Mouse (Mus musculus) embryonic facial prominence, embryonic 11.5 days (tissue): ENCODE data around the gene Pira2. TPM values are rescaled to one million over a fixed set of nuclear protein-coding genes. Genes with fewer than 3 reads are reported as not detected.
"Not testable (repeated sequence)": the region's sequence is repeated elsewhere in the genome, so short reads cannot be mapped to it uniquely, and the experiment has no call there.

Experiments
- ATAC-seq: fragments of 200-750 bp; cut with Nextera tagmentation; replicated peaks from 2 replicates; pipeline ENCODE4 v1.8.0; 2017; ENCODE audit warnings: low read depth; ENCODE audit not compliant: insufficient number of reproducible peaks, low FRiP score, low TSS enrichment
- DNase-seq: peaks from one replicate; pipeline ENCODE4 v3.0.0-alpha.2; 2015; ENCODE audit warnings: low spot score
- H3K27ac ChIP-seq: fragments of 300-500 bp; sonication (generic); replicated peaks from 2 replicates; pipeline ENCODE4 v1.5.1; 2014; ENCODE audit warnings: mild to moderate bottlenecking, low read depth, low read length, control low read depth
- H3K27me3 ChIP-seq: fragments of 300-500 bp; sonication (generic); 2 replicates; pipeline ENCODE4 v1.6.1; 2014; ENCODE audit warnings: mild to moderate bottlenecking, low read length, moderate library complexity, mixed read lengths; ENCODE audit not compliant: control insufficient read depth, insufficient read depth
- H3K36me3 ChIP-seq: fragments of 300-500 bp; sonication (generic); replicated peaks from 2 replicates; pipeline ENCODE4 v1.6.1; 2014; ENCODE audit warnings: low read depth, mild to moderate bottlenecking, low read length, moderate library complexity, mixed read lengths; ENCODE audit not compliant: control insufficient read depth, insufficient read depth
- H3K4me1 ChIP-seq: fragments of 300-500 bp; sonication (generic); 2 replicates; pipeline ENCODE4 v1.6.1; 2014; ENCODE audit warnings: low read length, mixed read lengths; ENCODE audit not compliant: control insufficient read depth, insufficient read depth
- H3K4me2 ChIP-seq: fragments of 300-500 bp; sonication (generic); 2 replicates; pipeline ENCODE4 v1.6.1; 2014; ENCODE audit warnings: low read depth, mild to moderate bottlenecking, control low read depth, low read length, moderate library complexity
- H3K4me3 ChIP-seq: fragments of 300-500 bp; sonication (generic); 2 replicates; pipeline ENCODE4 v1.5.1; 2014; ENCODE audit warnings: low read depth, low read length, control low read depth
- H3K9ac ChIP-seq: fragments of 300-500 bp; sonication (generic); replicated peaks from 2 replicates; pipeline ENCODE4 v1.6.1; 2014; ENCODE audit warnings: mild to moderate bottlenecking, control low read depth, low read length
- H3K9me3 ChIP-seq: fragments of 300-500 bp; sonication (generic); replicated peaks from 2 replicates; pipeline ENCODE4 v1.6.1; 2016; ENCODE audit warnings: mild to moderate bottlenecking, low read length, inconsistent platforms, mixed read lengths; ENCODE audit not compliant: control insufficient read depth
- WGBS: fragments of 180-500 bp; shearing (Covaris S2); extraction: QIAGEN DNeasy Blood & Tissue Kit; methylation state at CpG from one replicate; pipeline ENCODE4 v1.1.7; 2014; 5-methylcytosine and 5-hydroxymethylcytosine counted together
- polyA plus RNA-seq: library from polyadenylated mRNA; unstranded; fragments of >200 nt; fragmentation: Nextera tagmentation; extraction: Ambion mirVana; gene quantifications from 2 replicates; pipeline ENCODE4 v1.2.1, GENCODE M21; 2014

The Pira2 gene
- polyA plus RNA-seq: 0.13 TPM in 1 of 2 replicates, not detected in the other

- not testable (repeated sequence) for DNase-seq
- no CpG with 5 or more reads among the region's 2 CpGs for WGBS
These were observed at the start of gene Pira2 for GRCm38 (mm10) chr7:3844951-3845350. Pira2 (minus strand) TSS chr7:3845051.

GRCm38 (mm10) chr7:3875032-3875431, 30.2 kb upstream of the Pira2 start:
- H3K4me3 ChIP-seq, H3K9me3 ChIP-seq, H3K27me3 ChIP-seq, H3K36me3 ChIP-seq, H3K9ac ChIP-seq, DNase-seq, H3K4me2 ChIP-seq, H3K4me1 ChIP-seq, ATAC-seq, H3K27ac ChIP-seq: not testable (repeated sequence)
- WGBS: no CpG with 5 or more reads among the region's 1 CpGs

More at GRCm38 (mm10) chr7:3844951-3845350, at the start of gene Pira2:
- not testable (repeated sequence) for H3K4me3 ChIP-seq, H3K27me3 ChIP-seq, H3K4me1 ChIP-seq, H3K9me3 ChIP-seq, H3K9ac ChIP-seq, ATAC-seq, H3K36me3 ChIP-seq, H3K4me2 ChIP-seq, H3K27ac ChIP-seq

GRCm38 (mm10) chr7:3837854-3838253, 7.0 kb downstream of the Pira2 start:
- H3K9me3 ChIP-seq, ATAC-seq, H3K4me2 ChIP-seq, DNase-seq, H3K4me3 ChIP-seq, H3K4me1 ChIP-seq, H3K9ac ChIP-seq, H3K36me3 ChIP-seq, H3K27ac ChIP-seq, H3K27me3 ChIP-seq: not testable (repeated sequence)
- no CpG with 5 or more reads among the region's 1 CpGs for WGBS

- H3K36me3 ChIP-seq, H3K9ac ChIP-seq, H3K4me2 ChIP-seq, ATAC-seq, H3K27ac ChIP-seq, H3K9me3 ChIP-seq, H3K27me3 ChIP-seq, DNase-seq, H3K4me3 ChIP-seq, H3K4me1 ChIP-seq: not testable (repeated sequence)
These were observed 14.2 kb downstream of the Pira2 start for GRCm38 (mm10) chr7:3830633-3831032.

- not testable (repeated sequence) for ATAC-seq, H3K4me2 ChIP-seq, DNase-seq, H3K9ac ChIP-seq, H3K9me3 ChIP-seq, H3K27ac ChIP-seq, H3K4me3 ChIP-seq, H3K27me3 ChIP-seq, H3K4me1 ChIP-seq, H3K36me3 ChIP-seq
- 73% methylated on average over 1 of the region's 3 CpGs for whole genome bisulfite sequencing
These were observed 19.3 kb downstream of the Pira2 start, which contains the start of gene Gm15448 for GRCm38 (mm10) chr7:3825599-3825998. Gm15448 (minus strand) TSS chr7:3825687.

- not testable (repeated sequence) for H3K27ac ChIP-seq, H3K4me2 ChIP-seq
These were observed 32.9 kb downstream of the Pira2 start for GRCm38 (mm10) chr7:3811912-3812311.

GRCm38 (mm10) chr7:3802935-3803334, 41.9 kb downstream of the Pira2 start:
- ATAC-seq, H3K4me3 ChIP-seq, H3K36me3 ChIP-seq, H3K4me2 ChIP-seq, H3K27me3 ChIP-seq, H3K9me3 ChIP-seq, DNase-seq, H3K4me1 ChIP-seq, H3K9ac ChIP-seq, H3K27ac ChIP-seq: not testable (repeated sequence)
- 81% methylated on average over 4 of the region's 4 CpGs for WGBS

More at GRCm38 (mm10) chr7:3811912-3812311, 32.9 kb downstream of the Pira2 start:
- H3K27me3 ChIP-seq, H3K4me3 ChIP-seq, H3K36me3 ChIP-seq, H3K4me1 ChIP-seq, DNase-seq, ATAC-seq, H3K9ac ChIP-seq, H3K9me3 ChIP-seq: not testable (repeated sequence)

GRCm38 (mm10) chr7:3799940-3800339, 44.9 kb downstream of the Pira2 start:
- DNase-seq, H3K36me3 ChIP-seq, H3K4me3 ChIP-seq, H3K4me1 ChIP-seq, H3K9ac ChIP-seq, H3K9me3 ChIP-seq, H3K27me3 ChIP-seq, ATAC-seq, H3K4me2 ChIP-seq, H3K27ac ChIP-seq: not testable (repeated sequence)
- 75% methylated on average over 3 of the region's 3 CpGs for WGBS
